Mouse (Mus musculus) intestine, embryonic 15.5 days (tissue): ENCODE data around the gene Tom1l2. TPM values are rescaled to one million over a fixed set of nuclear protein-coding genes. Genes with fewer than 3 reads are reported as not detected.
A peak's percentile ranks its signal among the peaks of the same experiment; 100 is the strongest.

Experiments used
- ATAC-seq: fragments of 200-750 bp; cut with Nextera tagmentation; 2 replicates; pipeline ENCODE4 v1.8.0; 2017; ENCODE audit warnings: moderate TSS enrichment, moderate library complexity
- H3K27ac ChIP-seq: fragments of 300-500 bp; sonication (generic); 2 replicates; pipeline ENCODE4 v1.5.1; 2015; ENCODE audit warnings: mild to moderate bottlenecking, inconsistent platforms
- H3K27me3 ChIP-seq: fragments of 300-500 bp; sonication (generic); replicated peaks from 2 replicates; pipeline ENCODE4 v1.6.1; 2015; ENCODE audit warnings: inconsistent platforms
- H3K36me3 ChIP-seq: fragments of 300-500 bp; sonication (generic); 2 replicates; pipeline ENCODE4 v1.6.1; 2015; ENCODE audit warnings: inconsistent platforms
- H3K4me1 ChIP-seq: fragments of 300-500 bp; sonication (generic); replicated peaks from 2 replicates; pipeline ENCODE4 v1.6.1; 2015; ENCODE audit warnings: inconsistent platforms
- H3K4me2 ChIP-seq: fragments of 300-500 bp; sonication (generic); replicated peaks from 2 replicates; pipeline ENCODE4 v1.6.1; 2015; ENCODE audit warnings: mild to moderate bottlenecking, inconsistent platforms
- H3K4me3 ChIP-seq: fragments of 300-500 bp; sonication (generic); replicated peaks from 2 replicates; pipeline ENCODE4 v1.5.1; 2015; ENCODE audit warnings: inconsistent platforms
- H3K9ac ChIP-seq: fragments of 300-500 bp; sonication (generic); 2 replicates; pipeline ENCODE4 v1.6.1; 2015; ENCODE audit warnings: inconsistent platforms
- H3K9me3 ChIP-seq: fragments of 300-500 bp; sonication (generic); 2 replicates; pipeline ENCODE4 v1.6.1; 2016; ENCODE audit warnings: inconsistent platforms
- WGBS: fragments of 180-500 bp; shearing (Covaris S2); methylation state at CpG from one replicate; pipeline ENCODE4 v1.1.7; 2015; 5-methylcytosine and 5-hydroxymethylcytosine counted together
- polyA plus RNA-seq: library from polyadenylated mRNA; unstranded; fragments of >200 nt; fragmentation: Nextera tagmentation; extraction: Ambion mirVana; gene quantifications from 2 replicates; pipeline ENCODE4 v1.2.1, GENCODE M21; 2015

Tom1l2 gene
- polyA plus RNA-seq, 1 experiment from 2014 or later, result 22.3 TPM

DNA sequence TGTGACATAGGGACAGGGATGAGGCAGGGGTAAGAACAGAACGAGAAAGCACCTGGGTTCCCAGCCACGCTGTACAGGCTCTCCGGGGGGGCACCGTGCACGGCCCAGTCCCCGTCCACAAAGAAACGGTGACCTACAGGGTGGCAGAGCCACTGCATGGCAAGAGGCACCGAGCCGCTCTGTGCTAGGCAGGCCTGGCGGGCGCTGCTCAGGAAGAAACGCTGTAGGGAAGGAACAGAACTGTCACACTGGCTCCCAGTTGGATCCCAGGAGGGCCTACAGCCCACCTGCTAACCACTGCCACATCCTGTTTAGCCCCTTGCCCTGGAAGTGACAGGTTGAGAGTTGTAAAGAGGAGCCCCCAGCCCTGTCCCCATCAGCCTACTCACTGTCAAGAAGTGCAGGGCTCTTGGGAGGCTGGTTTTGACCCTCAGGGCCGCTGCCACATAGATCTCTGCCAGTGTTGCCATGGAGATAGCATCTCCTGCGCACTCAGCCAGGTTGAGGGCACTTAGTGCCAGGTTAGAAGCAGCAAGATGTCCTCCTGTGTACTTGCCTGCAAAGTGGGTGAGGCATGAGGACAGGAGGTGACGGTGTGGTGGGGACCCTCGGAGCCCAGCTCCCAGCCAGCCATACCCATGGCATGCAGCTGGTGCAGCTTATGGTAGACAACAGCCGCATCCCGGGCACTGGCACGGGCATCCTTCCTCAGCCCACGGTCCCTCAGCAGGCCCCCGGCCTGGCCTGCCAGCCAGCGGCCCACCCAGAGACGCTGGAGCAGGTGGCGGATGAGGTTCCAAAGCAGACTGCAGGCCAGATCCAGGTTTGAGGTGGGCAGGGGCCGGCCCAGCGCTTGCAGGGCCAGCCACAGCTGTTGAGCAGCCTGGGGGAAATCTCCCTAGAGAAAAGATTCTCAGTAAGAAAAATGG is 149.7 kb downstream of the Tom1l2 start:
- Histone ChIP-seq H3K4me3 (no peak overlapping the region), H3K27ac (no peak overlapping the region), H3K27me3 (no peaks in the 10 kb centered on the region), H3K4me2 (no peak overlapping the region), H3K4me1 (peaks cover 17% of the 10 kb centered on the region), H3K9me3 (no peaks in the 10 kb centered on the region), H3K9ac (no peak overlapping the region), H3K36me3 (peaks cover 74% of the 10 kb centered on the region)
- 90% methylated on average over 26 of the region's 26 CpGs for WGBS
- no peak for ATAC-seq

DNA sequence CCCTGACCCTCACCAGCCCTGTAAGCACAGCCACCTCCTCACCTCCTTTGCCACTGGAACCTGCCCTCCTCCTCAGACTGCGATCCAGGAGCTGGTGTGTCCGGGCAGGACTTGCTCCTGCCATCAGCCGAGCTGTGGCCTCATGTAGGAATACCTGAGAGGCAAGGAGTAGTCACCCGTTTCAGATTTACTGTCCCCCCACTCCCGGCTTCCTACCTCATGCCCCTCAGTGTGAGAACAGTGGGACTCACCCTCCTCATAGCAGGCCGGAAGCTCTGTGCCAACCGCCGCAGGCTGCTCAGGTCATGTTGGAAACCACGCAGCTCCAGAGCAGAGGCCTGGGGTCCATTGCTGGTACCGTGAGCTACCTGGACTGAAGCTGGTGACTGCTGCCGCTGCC is 152.3 kb downstream of the Tom1l2 start:
- ATAC-seq, result no peak; the same call in 1 of the 2 replicates
- H3K4me1 ChIP-seq, result peaks cover 10% of the 10 kb centered on the region
- H3K4me3 ChIP-seq, result no peak overlapping the region
- H3K27me3 ChIP-seq, result no peaks in the 10 kb centered on the region
- peaks cover 67% of the 10 kb centered on the region for H3K36me3 ChIP-seq
- 83% methylated on average over 11 of the region's 11 CpGs for WGBS
- peak overlapping the region; percentile 44 for H3K27ac ChIP-seq
- H3K4me2 ChIP-seq, result no peak overlapping the region
- no peaks in the 10 kb centered on the region for H3K9me3 ChIP-seq
- H3K9ac ChIP-seq, result no peak overlapping the region

DNA sequence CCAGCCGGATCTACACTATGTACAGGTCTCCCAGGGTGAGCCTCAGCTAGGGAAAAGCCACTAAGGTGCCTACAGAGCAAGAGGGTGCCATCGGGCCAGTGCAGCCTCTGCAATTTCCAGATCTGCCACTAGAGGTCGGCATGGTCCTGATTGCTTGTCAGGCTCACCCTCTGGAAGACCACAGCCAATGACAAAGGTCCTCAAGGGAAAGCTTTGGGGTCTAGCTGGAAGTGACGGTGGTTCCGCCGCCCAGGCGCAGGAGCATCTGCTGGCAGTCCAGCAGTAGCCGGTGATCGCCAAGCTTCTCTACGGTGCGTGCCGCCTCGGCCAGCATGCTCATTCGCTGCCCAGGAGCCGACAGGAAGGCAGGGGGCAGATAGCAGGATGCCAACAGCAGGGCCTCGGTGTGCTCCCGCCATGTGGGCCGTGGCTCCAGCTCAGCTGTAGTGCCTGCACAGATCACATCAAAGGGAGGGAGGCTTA is 153.0 kb downstream of the Tom1l2 start:
- Histone ChIP-seq H3K4me3 (no peak overlapping the region), H3K4me1 (peaks cover 10% of the 10 kb centered on the region), H3K4me2 (no peak overlapping the region), H3K36me3 (peaks cover 68% of the 10 kb centered on the region), H3K27me3 (no peaks in the 10 kb centered on the region), H3K9me3 (no peaks in the 10 kb centered on the region), H3K27ac (peak overlapping the region; percentile 44), H3K9ac (no peak overlapping the region)
- peak; percentile 60 for ATAC-seq
- 23% methylated on average over 18 of the region's 18 CpGs for WGBS

DNA sequence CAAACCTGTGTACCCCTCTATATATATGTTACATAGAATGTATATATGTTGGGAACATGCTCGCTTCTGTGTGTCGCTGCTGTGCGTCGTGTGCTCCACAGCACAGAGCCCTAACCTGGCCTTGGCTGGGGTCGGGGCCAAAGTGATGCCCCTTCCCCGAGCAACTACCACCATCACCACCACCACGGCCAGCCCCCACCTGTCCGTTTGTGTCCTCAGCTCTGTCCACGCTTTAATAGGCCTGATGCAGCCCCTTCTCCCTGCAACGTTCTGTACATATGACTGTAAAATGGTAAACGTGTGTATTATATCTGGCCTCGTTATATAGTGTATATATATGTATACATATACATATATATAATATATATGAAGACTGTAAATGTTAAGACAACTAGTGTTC is 154.1 kb downstream of the Tom1l2 start:
- H3K27me3 ChIP-seq, result no peaks in the 10 kb centered on the region
- 85% methylated on average over 12 of the region's 12 CpGs for WGBS
- H3K9ac ChIP-seq, result no peak overlapping the region
- peaks cover 68% of the 10 kb centered on the region for H3K36me3 ChIP-seq
- no peak overlapping the region for H3K4me3 ChIP-seq
- H3K4me2 ChIP-seq, result no peak overlapping the region
- H3K4me1 ChIP-seq, result peaks cover 7% of the 10 kb centered on the region
- no peak overlapping the region for H3K27ac ChIP-seq
- H3K9me3 ChIP-seq, result no peaks in the 10 kb centered on the region
- ATAC-seq, result no peak

DNA sequence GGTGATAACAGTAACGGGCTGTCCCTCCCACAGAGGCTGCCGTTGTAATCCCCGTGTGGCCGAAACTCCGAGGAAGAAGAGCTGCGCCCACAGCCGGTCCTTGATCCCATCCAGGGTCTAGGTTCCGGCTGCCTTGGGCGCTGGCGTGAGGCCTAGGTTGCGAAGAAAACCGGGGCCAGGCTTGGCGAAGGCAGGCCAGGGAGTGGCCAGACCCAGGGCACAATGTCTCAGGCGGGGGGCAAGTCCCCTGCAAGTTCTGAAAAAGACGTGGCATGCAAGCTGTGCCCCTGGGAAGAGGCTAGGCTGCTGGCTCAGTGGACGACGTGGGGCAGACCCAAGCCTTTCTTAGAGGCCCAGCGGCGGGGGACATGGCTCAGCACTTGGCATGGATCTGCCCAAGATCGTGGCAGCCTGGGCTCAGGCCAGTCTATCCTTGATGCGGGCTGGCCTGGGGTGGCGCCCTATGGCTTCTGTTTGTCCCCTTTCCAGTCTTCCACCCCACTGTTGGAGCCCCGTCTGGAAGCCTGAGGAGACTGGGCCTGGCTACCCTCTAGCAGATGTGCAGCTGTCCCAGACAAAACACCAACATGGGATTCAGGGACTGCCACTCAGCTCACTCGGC is 154.6 kb downstream of the Tom1l2 start:
- Histone ChIP-seq H3K9me3 (no peaks in the 10 kb centered on the region), H3K4me1 (peaks cover 7% of the 10 kb centered on the region; the same call in 1 of the 2 replicates), H3K4me2 (no peak overlapping the region), H3K9ac (no peak overlapping the region), H3K27ac (peak overlapping the region; percentile 36; the same call in 1 of the 2 replicates), H3K4me3 (no peak overlapping the region), H3K36me3 (peaks cover 65% of the 10 kb centered on the region), H3K27me3 (no peaks in the 10 kb centered on the region)
- ATAC-seq, result no peak
- WGBS, result 77% methylated on average over 24 of the region's 24 CpGs

DNA sequence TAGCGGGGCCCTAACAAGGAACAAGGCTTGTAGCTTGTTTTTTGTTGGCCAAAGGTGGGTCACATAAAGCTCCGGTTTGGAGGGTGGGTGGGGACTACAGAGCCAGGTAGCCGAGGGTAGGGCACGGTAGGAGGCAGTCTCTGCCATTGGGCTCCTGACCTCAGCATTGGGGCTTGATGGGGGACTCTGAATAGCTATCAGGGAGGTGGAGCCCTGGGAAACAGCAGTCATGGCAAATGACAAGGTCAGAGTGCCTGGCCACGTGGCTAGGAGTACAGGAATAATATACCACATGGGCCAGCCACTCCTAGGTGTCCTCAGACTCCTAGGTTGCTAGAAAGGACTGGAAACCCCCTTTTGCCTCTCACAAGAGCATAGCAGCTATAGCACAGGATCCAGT is 156.4 kb downstream of the Tom1l2 start:
- ATAC-seq, result peak; percentile 20; the same call in 1 of the 2 replicates
- Histone ChIP-seq H3K9ac (no peak overlapping the region), H3K27ac (no peak overlapping the region), H3K4me1 (peaks cover 10% of the 10 kb centered on the region; the same call in 1 of the 2 replicates), H3K4me2 (no peak overlapping the region), H3K4me3 (no peak overlapping the region), H3K36me3 (peaks cover 48% of the 10 kb centered on the region), H3K9me3 (no peaks in the 10 kb centered on the region), H3K27me3 (no peaks in the 10 kb centered on the region)
- 66% methylated on average over 5 of the region's 5 CpGs for WGBS

DNA sequence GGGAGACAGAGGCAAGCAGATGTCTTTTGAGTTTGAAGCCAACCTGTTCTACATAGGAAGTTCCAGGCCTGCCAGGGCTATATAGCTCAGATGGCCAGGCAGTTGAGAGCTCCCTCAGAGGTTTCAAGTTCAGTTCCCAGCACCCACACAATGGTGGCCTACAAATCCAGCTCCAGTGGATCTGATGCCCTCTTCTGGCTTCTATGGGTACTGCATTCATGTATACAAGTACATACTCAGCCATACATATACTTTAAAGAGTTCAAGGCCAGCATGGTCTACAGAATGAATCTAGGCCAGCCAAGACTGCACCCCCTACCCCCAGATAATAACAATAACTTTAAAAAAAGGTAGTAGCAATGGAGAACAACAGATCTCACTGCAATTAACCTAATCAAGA is 157.6 kb downstream of the Tom1l2 start:
- H3K27me3 ChIP-seq, result no peaks in the 10 kb centered on the region
- H3K9ac ChIP-seq, result no peak overlapping the region
- no peak overlapping the region for H3K4me2 ChIP-seq
- ATAC-seq, result no peak
- H3K27ac ChIP-seq, result no peak overlapping the region
- no peaks in the 10 kb centered on the region for H3K9me3 ChIP-seq
- peaks cover 9% of the 10 kb centered on the region; the same call in 1 of the 2 replicates for H3K4me1 ChIP-seq
- H3K4me3 ChIP-seq, result no peak overlapping the region
- H3K36me3 ChIP-seq, result peaks cover 41% of the 10 kb centered on the region

DNA sequence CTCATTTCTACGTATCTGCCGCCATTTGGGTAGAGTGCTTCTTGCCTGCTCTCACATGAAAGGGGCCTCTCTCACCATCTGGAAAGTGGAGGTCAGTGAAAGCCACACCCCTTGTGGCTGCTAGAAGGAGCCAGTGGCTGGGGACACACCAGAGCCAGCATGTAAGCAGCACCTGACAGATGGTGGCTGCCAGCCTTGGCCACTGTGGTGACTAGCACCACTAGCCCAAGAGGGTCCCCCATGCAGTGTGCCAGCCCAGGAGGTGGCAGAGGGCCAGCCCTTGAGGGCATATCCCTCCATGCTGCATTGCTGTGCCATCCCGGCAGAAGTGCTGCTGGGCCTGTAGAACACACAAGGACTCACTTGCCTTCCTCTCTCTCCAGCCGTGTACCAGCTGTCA is 159.1 kb downstream of the Tom1l2 start:
- Histone ChIP-seq H3K27ac (no peak overlapping the region), H3K9ac (no peak overlapping the region), H3K4me3 (no peak overlapping the region), H3K4me2 (no peak overlapping the region), H3K36me3 (peaks cover 50% of the 10 kb centered on the region), H3K4me1 (0 out of 2 replicates have a peak, but pooled peaks cover 8% of the 10 kb centered on the region), H3K27me3 (no peaks in the 10 kb centered on the region), H3K9me3 (no peaks in the 10 kb centered on the region)
- WGBS, result 75% methylated on average over 4 of the region's 4 CpGs
- no peak for ATAC-seq

DNA sequence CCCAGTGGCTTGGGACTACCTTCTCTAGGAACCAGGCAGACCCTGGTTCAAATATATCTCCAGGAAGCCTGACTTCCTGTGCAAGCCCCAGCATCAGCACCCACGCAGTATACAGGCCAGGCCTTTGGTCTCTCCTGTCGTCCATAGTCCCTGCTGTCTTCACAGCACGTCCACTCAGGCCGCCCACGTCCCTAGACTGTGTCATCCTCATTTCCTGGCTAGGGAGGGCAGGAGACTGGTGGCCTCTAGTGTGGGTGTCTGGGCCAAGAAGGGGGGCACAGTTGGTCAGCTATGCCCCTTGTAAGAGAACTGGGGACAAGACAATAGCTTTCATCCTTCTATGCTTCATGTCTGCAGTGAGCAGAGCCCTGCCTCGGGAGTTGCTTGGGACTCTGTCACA is 160.2 kb downstream of the Tom1l2 start:
- no peak overlapping the region for H3K4me3 ChIP-seq
- H3K27me3 ChIP-seq, result no peaks in the 10 kb centered on the region
- H3K36me3 ChIP-seq, result peaks cover 52% of the 10 kb centered on the region
- WGBS, result 83% methylated on average over 6 of the region's 6 CpGs
- no peak overlapping the region for H3K9ac ChIP-seq
- ATAC-seq, result no peak
- H3K9me3 ChIP-seq, result no peaks in the 10 kb centered on the region
- H3K4me2 ChIP-seq, result no peak overlapping the region
- H3K4me1 ChIP-seq, result peaks cover 12% of the 10 kb centered on the region; the same call in 1 of the 2 replicates
- H3K27ac ChIP-seq, result no peak overlapping the region

DNA sequence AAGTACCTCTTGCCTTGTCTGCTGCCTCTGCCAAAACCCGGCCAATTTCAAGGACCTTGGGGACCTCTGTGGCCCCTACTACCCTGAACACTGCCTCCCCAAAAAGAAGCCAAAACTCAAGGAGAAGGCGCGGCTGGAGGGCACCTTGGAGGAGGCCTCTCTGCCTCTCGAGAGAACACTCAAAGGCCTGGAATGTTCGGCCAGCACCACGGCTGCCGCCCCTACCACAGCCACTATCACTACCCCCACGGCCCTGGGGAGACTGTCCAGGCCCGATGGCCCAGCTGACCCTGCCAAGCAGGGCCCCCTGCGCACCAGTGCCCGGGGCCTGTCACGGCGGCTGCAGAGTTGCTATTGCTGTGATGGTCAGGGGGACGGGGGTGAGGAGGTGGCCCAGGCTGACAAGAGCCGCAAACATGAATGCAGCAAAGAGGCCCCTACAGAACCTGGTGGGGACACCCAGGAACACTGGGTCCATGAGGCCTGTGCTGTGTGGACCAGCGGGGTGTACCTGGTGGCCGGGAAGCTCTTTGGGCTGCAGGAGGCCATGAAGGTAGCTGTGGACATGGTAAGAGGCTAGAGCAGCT is 162.6 kb downstream of the Tom1l2 start:
- Histone ChIP-seq H3K27me3 (no peaks in the 10 kb centered on the region), H3K9me3 (no peaks in the 10 kb centered on the region), H3K4me2 (no peak overlapping the region), H3K27ac (0 out of 2 replicates have a peak overlapping the region, but pooled peaks have one; percentile 19), H3K36me3 (peaks cover 66% of the 10 kb centered on the region), H3K4me1 (peaks cover 23% of the 10 kb centered on the region), H3K4me3 (no peak overlapping the region), H3K9ac (no peak overlapping the region)
- WGBS, result 90% methylated on average over 17 of the region's 17 CpGs
- ATAC-seq, result no peak

DNA sequence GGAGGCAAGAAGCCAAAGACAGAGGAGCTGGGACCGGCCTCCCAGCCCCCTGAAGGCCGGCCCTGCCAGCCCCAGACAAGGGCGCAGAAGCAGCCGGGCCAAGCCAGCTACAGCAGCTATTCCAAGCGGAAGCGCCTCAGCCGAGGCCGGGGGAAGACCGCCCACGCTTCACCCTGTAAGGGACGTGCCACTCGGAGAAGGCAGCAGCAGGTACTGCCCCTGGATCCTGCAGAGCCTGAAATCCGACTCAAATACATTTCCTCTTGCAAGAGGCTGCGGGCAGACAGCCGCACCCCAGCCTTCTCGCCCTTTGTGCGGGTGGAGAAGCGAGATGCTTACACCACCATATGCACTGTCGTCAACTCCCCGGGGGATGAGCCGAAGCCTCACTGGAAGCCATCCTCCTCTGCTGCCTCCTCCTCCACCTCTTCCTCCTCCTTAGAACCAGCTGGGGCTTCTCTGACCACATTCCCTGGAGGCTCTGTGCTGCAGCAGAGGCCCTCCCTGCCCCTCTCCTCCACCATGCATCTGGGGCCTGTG is 163.1 kb downstream of the Tom1l2 start:
- no peak overlapping the region for H3K4me2 ChIP-seq
- no peaks in the 10 kb centered on the region for H3K9me3 ChIP-seq
- peaks cover 28% of the 10 kb centered on the region for H3K4me1 ChIP-seq
- no peak for ATAC-seq
- 82% methylated on average over 21 of the region's 21 CpGs for WGBS
- peaks cover 60% of the 10 kb centered on the region for H3K36me3 ChIP-seq
- no peak overlapping the region for H3K9ac ChIP-seq
- H3K4me3 ChIP-seq, result no peak overlapping the region
- no peaks in the 10 kb centered on the region for H3K27me3 ChIP-seq
- peak overlapping the region; percentile 41; the same call in 1 of the 2 replicates for H3K27ac ChIP-seq

DNA sequence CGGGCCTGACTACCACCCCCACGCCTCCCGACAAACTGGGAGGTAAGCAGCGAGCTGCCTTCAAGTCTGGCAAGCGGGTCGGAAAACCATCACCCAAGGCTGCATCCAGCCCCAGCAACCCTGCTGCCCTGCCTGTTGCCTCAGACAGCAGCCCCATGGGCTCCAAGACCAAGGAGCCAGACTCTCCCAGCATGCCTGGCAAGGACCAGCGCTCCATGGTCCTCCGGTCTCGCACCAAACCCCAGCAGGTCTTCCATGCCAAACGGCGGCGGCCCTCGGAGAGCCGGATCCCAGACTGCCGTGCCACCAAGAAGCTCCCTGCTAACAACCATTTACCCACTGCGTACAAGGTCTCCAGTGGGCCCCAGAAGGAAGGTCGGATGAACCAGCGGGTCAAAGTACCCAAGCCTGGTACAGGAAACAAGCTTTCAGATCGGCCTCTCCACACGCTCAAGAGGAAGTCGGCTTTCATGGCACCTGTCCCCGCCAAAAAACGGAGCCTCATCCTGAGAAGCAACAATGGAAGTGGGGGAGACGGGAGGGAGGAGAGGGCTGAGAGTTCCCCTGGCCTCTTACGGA is 164.3 kb downstream of the Tom1l2 start:
- no peak for ATAC-seq
- Histone ChIP-seq H3K27ac (no peak overlapping the region), H3K9ac (no peak overlapping the region), H3K27me3 (no peaks in the 10 kb centered on the region), H3K4me3 (no peak overlapping the region), H3K4me1 (peaks cover 39% of the 10 kb centered on the region), H3K4me2 (no peak overlapping the region), H3K36me3 (peaks cover 48% of the 10 kb centered on the region), H3K9me3 (no peaks in the 10 kb centered on the region)
- 90% methylated on average over 25 of the region's 25 CpGs for WGBS
